Comparison of ENCODE assay signal across 21 mouse cellular contexts in genomic region chr14:98085141-98085540, GRCm38 (mm10).
DNase-seq lines count a peak whose midpoint lies in the region; ATAC-seq and TF ChIP-seq lines count a peak whose summit lies in the region.
"Had no signal": no experiment of that assay in that cellular context is flagged by ENCODE, and none has a peak within 500 bp of the region (broad histone marks: within the 10 kb centered on the region; RNA-seq: fewer than 3 reads in every experiment).

No protein-coding gene starts in this region.

- 62% methylated on average over 5 of the region's 5 CpGs for WGBS in kidney, embryonic 15.5 days
- WGBS in kidney, adult 2 months = 87% methylated on average over 5 of the region's 5 CpGs
- 67% methylated on average over 5 of the region's 5 CpGs for WGBS in intestine, embryonic 16.5 days
- WGBS in small intestine, adult 2 months = 31% methylated on average over 5 of the region's 5 CpGs

- no peak for DNase-seq in kidney, adult 2 months
- DNase-seq in cerebellum, adult 11-12 months = no peak
- DNase-seq in adrenal gland, adult 8-10 months = no peak
- DNase-seq: adrenal gland, adult 2 months; adrenal gland, postnatal 14 days; adrenal gland, postnatal 36 days; cerebellum, adult 18-20 months; cerebellum, adult 8-10 months; cerebellum, adult 9-11 months; cerebellum, postnatal 36 days; embryo, embryonic 11 days had no signal

- H3K9me3 ChIP-seq in kidney, embryonic 15.5 days (replicated peaks) = no peaks in the 10 kb centered on the region
- H3K9me3 ChIP-seq in intestine, embryonic 16.5 days (ENCODE audit: control insufficient read depth, low read length) = no peaks in the 10 kb centered on the region
- H3K9me3 ChIP-seq: embryonic facial prominence, embryonic 13.5 days; embryonic facial prominence, embryonic 15.5 days; forebrain, embryonic 10.5 days; forebrain, embryonic 12.5 days had no signal

- no peak overlapping the region for H3K9ac ChIP-seq in kidney, embryonic 15.5 days
- H3K9ac ChIP-seq in intestine, embryonic 16.5 days (ENCODE audit: low read depth, low read length) = no peak overlapping the region
- H3K9ac ChIP-seq: embryonic facial prominence, embryonic 13.5 days; embryonic facial prominence, embryonic 15.5 days; forebrain, embryonic 12.5 days had no signal

- no peak overlapping the region for H3K4me3 ChIP-seq in kidney, embryonic 15.5 days (replicated peaks)
- H3K4me3 ChIP-seq in kidney, adult 2 months (ENCODE audit: insufficient read depth, low read depth, low read length) = no peak overlapping the region
- no peak overlapping the region for H3K4me3 ChIP-seq in intestine, embryonic 16.5 days (ENCODE audit: low read length)
- H3K4me3 ChIP-seq in small intestine, adult 2 months (ENCODE audit: low read depth, low read length) = no peak overlapping the region
- H3K4me3 ChIP-seq: embryonic facial prominence, embryonic 13.5 days; embryonic facial prominence, embryonic 15.5 days; erythroblast, embryonic 14.5 days; forebrain, embryonic 10.5 days; forebrain, embryonic 12.5 days had no signal

- no peak overlapping the region for H3K4me2 ChIP-seq in kidney, embryonic 15.5 days
- no peak overlapping the region for H3K4me2 ChIP-seq in intestine, embryonic 16.5 days (ENCODE audit: low read depth, low read length)
- H3K4me2 ChIP-seq: embryonic facial prominence, embryonic 13.5 days; embryonic facial prominence, embryonic 15.5 days; forebrain, embryonic 12.5 days had no signal

- H3K4me1 ChIP-seq in kidney, embryonic 15.5 days = peaks cover 15% of the 10 kb centered on the region
- peaks cover 4% of the 10 kb centered on the region for H3K4me1 ChIP-seq in kidney, adult 2 months (ENCODE audit: control insufficient read depth, insufficient read depth, low read length)
- 0 out of 2 replicates have a peak, but pooled peaks cover 3% of the 10 kb centered on the region for H3K4me1 ChIP-seq in intestine, embryonic 16.5 days (ENCODE audit: control insufficient read depth, insufficient read depth, low read length)
- H3K4me1 ChIP-seq in small intestine, adult 2 months (ENCODE audit: control insufficient read depth, insufficient read depth, insufficient read length, low read length) = peaks cover 3% of the 10 kb centered on the region; the same call in 1 of the 2 replicates
- H3K4me1 ChIP-seq: embryonic facial prominence, embryonic 15.5 days had no signal

- TF ChIP-seq CTCF in kidney, adult 2 months (conservative IDR thresholded peaks at IDR 0.05; ENCODE audit: insufficient read depth, insufficient read length, low read depth, low read length) = no peak
- TF ChIP-seq CTCF in small intestine, adult 2 months (IDR thresholded peaks at IDR 0.05; ENCODE audit: extremely low read depth, insufficient read length, insufficient replicate concordance, low read depth, low read length) = no peak

- H3K36me3 ChIP-seq in kidney, embryonic 15.5 days = no peaks in the 10 kb centered on the region
- no peaks in the 10 kb centered on the region for H3K36me3 ChIP-seq in kidney, adult 2 months (ENCODE audit: control insufficient read depth, insufficient read depth, low read length)
- H3K36me3 ChIP-seq in intestine, embryonic 16.5 days (ENCODE audit: control insufficient read depth, insufficient read depth, low read length) = no peaks in the 10 kb centered on the region
- H3K36me3 ChIP-seq in small intestine, adult 2 months (ENCODE audit: control insufficient read depth, insufficient read depth, low read length) = no peaks in the 10 kb centered on the region
- H3K36me3 ChIP-seq: embryonic facial prominence, embryonic 13.5 days; embryonic facial prominence, embryonic 15.5 days; forebrain, embryonic 10.5 days; forebrain, embryonic 12.5 days had no signal

- no peaks in the 10 kb centered on the region for H3K27me3 ChIP-seq in kidney, embryonic 15.5 days
- no peaks in the 10 kb centered on the region for H3K27me3 ChIP-seq in kidney, adult 2 months (replicated peaks; ENCODE audit: control insufficient read depth, insufficient read depth, low read length)
- H3K27me3 ChIP-seq in intestine, embryonic 16.5 days (replicated peaks; ENCODE audit: control insufficient read depth, insufficient read depth, low read length) = no peaks in the 10 kb centered on the region
- no peaks in the 10 kb centered on the region for H3K27me3 ChIP-seq in small intestine, adult 2 months (ENCODE audit: control insufficient read depth, insufficient read depth, low read length)
- H3K27me3 ChIP-seq: embryonic facial prominence, embryonic 13.5 days; embryonic facial prominence, embryonic 15.5 days; forebrain, embryonic 12.5 days had no signal

- ATAC-seq in kidney, embryonic 15.5 days (replicated peaks; ENCODE audit: low FRiP score) = no peak
- peak; percentile 80 for ATAC-seq in intestine, embryonic 16.5 days
- ATAC-seq: forebrain, embryonic 14.5 days; forebrain, embryonic 16.5 days had no signal

- TF ChIP-seq POLR2A in kidney, adult 2 months (IDR thresholded peaks at IDR 0.05; ENCODE audit: low read depth, low read length) = no peak
- no peak for TF ChIP-seq POLR2A in small intestine, adult 2 months (IDR thresholded peaks at IDR 0.05; ENCODE audit: low read depth, low read length)

- H3K27ac ChIP-seq in kidney, embryonic 15.5 days = 0 out of 2 replicates have a peak overlapping the region, but pooled peaks have one; percentile 2
- H3K27ac ChIP-seq in kidney, adult 2 months (ENCODE audit: insufficient read depth, low read depth, low read length) = no peak overlapping the region
- H3K27ac ChIP-seq in intestine, embryonic 16.5 days (ENCODE audit: low read length) = no peak overlapping the region
- peak overlapping the region; percentile 17; the same call in 1 of the 2 replicates for H3K27ac ChIP-seq in small intestine, adult 2 months (ENCODE audit: insufficient read depth, low read depth, low read length)
- H3K27ac ChIP-seq: embryonic facial prominence, embryonic 13.5 days; embryonic facial prominence, embryonic 15.5 days; forebrain, embryonic 10.5 days; forebrain, embryonic 12.5 days had no signal

Comparison
In these comparisons a context has a peak if more than half of its experiments do, and no peak if none do; other contexts are left out.
1. H3K27ac ChIP-seq: peak in kidney, embryonic 15.5 days (single experiment) and small intestine, adult 2 months (single experiment); none in kidney, adult 2 months (single experiment) and intestine, embryonic 16.5 days (single experiment).